Mouse (Mus musculus): Measurements from ENCODE around the gene Mdn1.

The Mdn1 gene

GRCm38 (mm10) chr4:32787110-32787509 is 130.2 kb downstream of the Mdn1 start:
- DNase-seq (ENCODE audit: low spot score), result no peak

- DNase-seq (ENCODE audit: low spot score), result no peak
Measured at GRCm38 (mm10) chr4:32789020-32789419, 132.1 kb downstream of the Mdn1 start.

GRCm38 (mm10) chr4:32798976-32799375 is 142.1 kb downstream of the Mdn1 start:
- no peak for DNase-seq (ENCODE audit: low spot score)

GRCm38 (mm10) chr4:32799966-32800576 is 143.2 kb downstream of the Mdn1 start, which contains the start of gene Lyrm2:
Gene Lyrm2 (plus strand): TSS chr4:32800253.
- no peak for DNase-seq (ENCODE audit: low spot score)

- DNase-seq (ENCODE audit: low spot score), result no peak
Measured at GRCm38 (mm10) chr4:32800577-32801170, 143.8 kb downstream of the Mdn1 start.

- no peak for DNase-seq (ENCODE audit: low spot score)
Measured at GRCm38 (mm10) chr4:32817478-32817877, 160.6 kb downstream of the Mdn1 start.

GRCm38 (mm10) chr4:32820676-32821075 is 163.8 kb downstream of the Mdn1 start:
- DNase-seq (ENCODE audit: low spot score), result no peak

- no peak for DNase-seq (ENCODE audit: low spot score)
Measured at GRCm38 (mm10) chr4:32824254-32824653, 167.3 kb downstream of the Mdn1 start.

Measured in urinary bladder, postnatal 10 days (tissue).